Mouse (Mus musculus): ENCODE results near the gene Cd86. TPM values are rescaled to one million over a fixed set of nuclear protein-coding genes. Genes with fewer than 3 reads are reported as not detected.

Gene Cd86
- polyA plus RNA-seq, 1 experiment from 2014 or later = 2.9 TPM

DNA sequence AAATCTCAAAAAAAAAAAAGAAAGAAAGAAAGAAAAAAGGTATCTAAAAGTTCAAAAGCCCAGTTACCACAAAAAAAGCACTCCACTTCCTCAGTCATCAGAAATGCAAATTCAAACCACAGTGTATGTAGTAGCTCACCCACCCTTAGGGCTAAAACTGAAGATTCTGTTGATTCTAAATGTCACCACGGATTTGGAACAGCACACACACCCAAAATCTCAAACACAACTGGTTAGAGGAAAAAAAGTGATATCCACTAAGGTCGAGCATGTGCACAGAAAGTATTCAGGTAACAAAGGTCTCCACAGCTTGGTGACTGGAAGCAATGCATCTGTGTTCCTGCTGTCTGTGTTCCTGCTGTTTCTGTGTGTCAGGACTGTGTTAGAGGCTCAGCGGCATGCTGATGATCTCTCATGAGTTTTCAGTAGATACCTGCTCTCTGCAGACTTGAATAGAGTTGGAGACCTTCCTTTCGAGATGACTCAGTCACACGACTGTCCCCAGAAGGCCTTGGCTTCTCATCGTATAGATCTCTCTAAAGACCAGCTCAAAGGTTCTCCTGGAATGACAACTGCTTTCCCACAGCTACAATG, 18.5 kb upstream of the Cd86 start:
- 73% methylated on average over 6 of the region's 6 CpGs for WGBS
- H3K4me2 ChIP-seq = no peak overlapping the region
- no peak overlapping the region for H3K4me3 ChIP-seq
- H3K9me3 ChIP-seq = no peaks in the 10 kb centered on the region
- no peak for ATAC-seq (ENCODE audit: insufficient number of reproducible peaks, low FRiP score, low TSS enrichment, low read depth)
- no peaks in the 10 kb centered on the region for H3K4me1 ChIP-seq
- H3K9ac ChIP-seq = no peak overlapping the region
- no peak overlapping the region for H3K27ac ChIP-seq
- H3K27me3 ChIP-seq = no peaks in the 10 kb centered on the region
- H3K36me3 ChIP-seq = no peaks in the 10 kb centered on the region

GRCm38 (mm10) chr16:36681829-36682228, 15.9 kb upstream of the Cd86 start:
- Histone ChIP-seq H3K4me1 (no peaks in the 10 kb centered on the region), H3K27ac (no peak overlapping the region), H3K9me3 (no peaks in the 10 kb centered on the region), H3K27me3 (no peaks in the 10 kb centered on the region), H3K4me2 (no peak overlapping the region), H3K9ac (no peak overlapping the region), H3K36me3 (no peaks in the 10 kb centered on the region), H3K4me3 (no peak overlapping the region)
- ATAC-seq (ENCODE audit: insufficient number of reproducible peaks, low FRiP score, low TSS enrichment, low read depth) = no peak
- 93% methylated on average over 3 of the region's 3 CpGs for WGBS

DNA sequence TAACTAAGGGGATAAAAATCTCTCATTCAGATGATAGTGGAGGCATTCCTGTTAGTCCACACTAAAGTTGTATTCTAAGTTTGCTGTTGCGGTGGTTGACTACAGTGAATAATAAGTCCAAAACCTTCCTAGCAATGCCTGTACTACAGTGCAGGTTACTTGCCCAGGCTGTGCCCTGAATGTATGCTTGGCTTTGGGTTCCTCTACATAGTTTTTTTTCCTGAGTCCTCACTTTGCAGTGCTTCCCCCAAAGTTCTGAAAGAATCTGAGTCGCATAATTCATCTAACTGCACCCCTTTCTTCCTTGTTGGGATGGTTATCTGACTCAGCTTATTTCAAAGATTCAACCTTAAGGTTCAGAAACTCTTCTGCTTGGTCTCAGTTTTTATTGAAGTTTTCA, 10.0 kb upstream of the Cd86 start:
- Histone ChIP-seq H3K4me2 (no peak overlapping the region), H3K36me3 (no peaks in the 10 kb centered on the region), H3K27ac (no peak overlapping the region), H3K4me1 (no peaks in the 10 kb centered on the region), H3K4me3 (no peak overlapping the region), H3K9ac (no peak overlapping the region), H3K9me3 (no peaks in the 10 kb centered on the region), H3K27me3 (no peaks in the 10 kb centered on the region)
- no peak for ATAC-seq (ENCODE audit: insufficient number of reproducible peaks, low FRiP score, low TSS enrichment, low read depth)
- WGBS = 92% methylated on average over 2 of the region's 2 CpGs

GRCm38 (mm10) chr16:36675304-36675703, 9.4 kb upstream of the Cd86 start:
- WGBS = 41% methylated on average over 2 of the region's 2 CpGs
- no peak overlapping the region for H3K9ac ChIP-seq
- no peaks in the 10 kb centered on the region for H3K27me3 ChIP-seq
- H3K4me1 ChIP-seq = no peaks in the 10 kb centered on the region
- H3K27ac ChIP-seq = no peak overlapping the region
- no peak overlapping the region for H3K4me2 ChIP-seq
- H3K36me3 ChIP-seq = no peaks in the 10 kb centered on the region
- H3K4me3 ChIP-seq = no peak overlapping the region
- no peak for ATAC-seq (ENCODE audit: insufficient number of reproducible peaks, low FRiP score, low TSS enrichment, low read depth)
- H3K9me3 ChIP-seq = no peaks in the 10 kb centered on the region

DNA sequence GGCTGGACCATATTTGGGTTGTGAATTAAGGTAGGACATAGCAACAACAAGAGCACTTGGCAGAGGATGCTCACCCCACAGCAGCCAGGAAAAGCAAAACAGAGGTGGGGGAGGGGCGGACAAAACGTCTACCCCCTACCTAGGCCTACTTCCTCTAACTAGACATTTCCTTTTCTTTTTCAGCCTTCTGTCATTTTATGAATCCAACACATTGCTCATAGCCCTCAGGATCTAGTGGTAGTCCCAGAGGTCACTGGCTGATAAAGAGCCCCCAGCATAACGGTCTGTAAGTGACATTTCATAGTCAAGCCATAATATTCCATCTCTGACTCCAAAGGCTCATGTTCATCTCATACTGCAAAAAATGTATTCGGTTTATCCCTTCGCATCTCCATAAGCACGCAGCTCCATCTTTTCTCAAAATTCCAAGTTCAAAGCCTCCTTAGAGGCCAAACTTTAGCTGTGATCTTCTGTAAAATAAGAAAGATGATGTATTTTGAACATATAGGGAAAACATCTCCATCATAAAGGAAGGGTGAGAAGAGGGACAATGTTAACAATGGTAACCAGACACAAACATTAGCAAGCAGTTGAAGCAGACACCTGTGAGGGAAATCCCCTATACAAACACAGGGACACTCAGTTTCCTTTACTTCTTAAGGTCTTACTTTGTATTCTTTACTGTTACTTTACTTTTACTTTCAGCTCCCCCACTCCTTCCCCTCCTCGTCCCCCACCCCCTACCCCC, 8.8 kb upstream of the Cd86 start:
- Histone ChIP-seq H3K4me2 (no peak overlapping the region), H3K27ac (no peak overlapping the region), H3K9me3 (no peaks in the 10 kb centered on the region), H3K9ac (no peak overlapping the region), H3K27me3 (no peaks in the 10 kb centered on the region), H3K4me1 (no peaks in the 10 kb centered on the region), H3K36me3 (no peaks in the 10 kb centered on the region), H3K4me3 (no peak overlapping the region)
- 68% methylated on average over 7 of the region's 7 CpGs for WGBS
- ATAC-seq (ENCODE audit: insufficient number of reproducible peaks, low FRiP score, low TSS enrichment, low read depth) = no peak

GRCm38 (mm10) chr16:36673196-36673595, 7.3 kb upstream of the Cd86 start:
- ATAC-seq (ENCODE audit: insufficient number of reproducible peaks, low FRiP score, low TSS enrichment, low read depth) = no peak
- no peak overlapping the region for H3K27ac ChIP-seq
- H3K4me3 ChIP-seq = no peak overlapping the region
- H3K9ac ChIP-seq = no peak overlapping the region
- WGBS = 76% methylated on average over 4 of the region's 4 CpGs
- H3K4me2 ChIP-seq = no peak overlapping the region
- H3K4me1 ChIP-seq = no peaks in the 10 kb centered on the region
- no peaks in the 10 kb centered on the region for H3K27me3 ChIP-seq
- H3K9me3 ChIP-seq = no peaks in the 10 kb centered on the region
- H3K36me3 ChIP-seq = no peaks in the 10 kb centered on the region

- WGBS = 75% methylated on average over 3 of the region's 3 CpGs
Measured at GRCm38 (mm10) chr16:36670590-36670989, 4.7 kb upstream of the Cd86 start.

GRCm38 (mm10) chr16:36666448-36667017, 652 bp upstream of the Cd86 start:
- no peaks in the 10 kb centered on the region for H3K9me3 ChIP-seq
- H3K4me3 ChIP-seq = no peak overlapping the region
- no peak overlapping the region for H3K27ac ChIP-seq
- H3K27me3 ChIP-seq = no peaks in the 10 kb centered on the region
- no peak for ATAC-seq (ENCODE audit: insufficient number of reproducible peaks, low FRiP score, low TSS enrichment, low read depth)
- no peak overlapping the region for H3K9ac ChIP-seq
- no peaks in the 10 kb centered on the region for H3K4me1 ChIP-seq
- no peaks in the 10 kb centered on the region for H3K36me3 ChIP-seq
- 90% methylated on average over 10 of the region's 10 CpGs for WGBS
- no peak overlapping the region for H3K4me2 ChIP-seq

More at GRCm38 (mm10) chr16:36670590-36670989, 4.7 kb upstream of the Cd86 start:
- Histone ChIP-seq H3K36me3 (no peaks in the 10 kb centered on the region), H3K27ac (no peak overlapping the region), H3K9me3 (no peaks in the 10 kb centered on the region), H3K27me3 (no peaks in the 10 kb centered on the region), H3K4me1 (no peaks in the 10 kb centered on the region), H3K4me2 (no peak overlapping the region), H3K4me3 (no peak overlapping the region), H3K9ac (no peak overlapping the region)
- no peak for ATAC-seq (ENCODE audit: insufficient number of reproducible peaks, low FRiP score, low TSS enrichment, low read depth)

DNA sequence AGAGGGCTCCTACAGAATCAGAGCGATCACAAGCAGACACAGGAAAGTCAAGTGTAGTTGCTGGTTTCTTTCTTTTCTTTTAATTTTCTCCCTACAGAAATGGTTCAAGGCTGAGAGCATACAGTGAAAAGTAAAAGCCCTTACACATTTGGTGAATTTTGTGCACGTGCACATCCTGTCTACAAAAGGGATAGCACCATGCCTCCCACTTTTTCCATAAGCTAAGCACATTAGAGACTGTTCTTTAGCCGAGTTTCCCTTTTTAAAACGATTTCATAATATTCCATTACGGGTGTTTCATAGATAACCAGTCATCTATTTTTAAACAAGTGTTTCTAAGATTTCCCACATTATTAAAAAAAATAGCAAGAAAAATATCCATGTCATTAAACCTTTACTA, 2.4 kb downstream of the Cd86 start:
- H3K4me3 ChIP-seq = no peak overlapping the region
- no peaks in the 10 kb centered on the region for H3K9me3 ChIP-seq
- WGBS = 80% methylated on average over 5 of the region's 5 CpGs
- ATAC-seq (ENCODE audit: insufficient number of reproducible peaks, low FRiP score, low TSS enrichment, low read depth) = no peak
- H3K4me2 ChIP-seq = no peak overlapping the region
- H3K27me3 ChIP-seq = no peaks in the 10 kb centered on the region
- H3K36me3 ChIP-seq = no peaks in the 10 kb centered on the region
- H3K9ac ChIP-seq = no peak overlapping the region
- no peaks in the 10 kb centered on the region for H3K4me1 ChIP-seq
- no peak overlapping the region for H3K27ac ChIP-seq

DNA sequence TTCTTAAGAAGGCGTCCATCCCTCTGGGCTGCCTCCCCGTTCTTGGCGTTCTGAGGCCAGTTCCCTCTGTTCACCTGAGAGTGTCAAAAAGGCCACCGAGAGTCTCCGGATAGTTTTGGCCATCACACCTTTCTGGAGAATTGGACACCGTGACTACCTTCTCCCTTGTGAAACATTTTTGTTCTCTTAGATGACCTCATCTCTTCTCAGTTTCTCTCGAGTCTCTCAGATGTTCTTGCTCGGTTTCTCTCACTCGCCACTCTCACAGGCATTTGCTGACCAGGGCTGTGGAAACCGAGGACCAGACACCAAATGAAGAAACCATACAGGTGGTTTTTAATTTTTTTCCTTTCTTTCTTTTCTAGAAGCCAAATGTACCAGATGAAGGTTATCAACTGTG, 4.6 kb downstream of the Cd86 start:
- Histone ChIP-seq H3K9ac (no peak overlapping the region), H3K27me3 (no peaks in the 10 kb centered on the region), H3K4me1 (no peaks in the 10 kb centered on the region), H3K4me3 (no peak overlapping the region), H3K4me2 (no peak overlapping the region), H3K27ac (no peak overlapping the region), H3K36me3 (no peaks in the 10 kb centered on the region), H3K9me3 (no peaks in the 10 kb centered on the region)
- WGBS = 81% methylated on average over 10 of the region's 10 CpGs
- no peak for ATAC-seq (ENCODE audit: insufficient number of reproducible peaks, low FRiP score, low TSS enrichment, low read depth)

- no peak overlapping the region for H3K9ac ChIP-seq
- H3K36me3 ChIP-seq = no peaks in the 10 kb centered on the region
- H3K9me3 ChIP-seq = no peaks in the 10 kb centered on the region
- no peaks in the 10 kb centered on the region for H3K27me3 ChIP-seq
- H3K4me3 ChIP-seq = no peak overlapping the region
- no peaks in the 10 kb centered on the region for H3K4me1 ChIP-seq
- no peak overlapping the region for H3K27ac ChIP-seq
- no peak for ATAC-seq (ENCODE audit: insufficient number of reproducible peaks, low FRiP score, low TSS enrichment, low read depth)
- H3K4me2 ChIP-seq = no peak overlapping the region
- WGBS = 65% methylated on average over 4 of the region's 4 CpGs
Measured at GRCm38 (mm10) chr16:36655910-36656309, 10.0 kb downstream of the Cd86 start.

DNA sequence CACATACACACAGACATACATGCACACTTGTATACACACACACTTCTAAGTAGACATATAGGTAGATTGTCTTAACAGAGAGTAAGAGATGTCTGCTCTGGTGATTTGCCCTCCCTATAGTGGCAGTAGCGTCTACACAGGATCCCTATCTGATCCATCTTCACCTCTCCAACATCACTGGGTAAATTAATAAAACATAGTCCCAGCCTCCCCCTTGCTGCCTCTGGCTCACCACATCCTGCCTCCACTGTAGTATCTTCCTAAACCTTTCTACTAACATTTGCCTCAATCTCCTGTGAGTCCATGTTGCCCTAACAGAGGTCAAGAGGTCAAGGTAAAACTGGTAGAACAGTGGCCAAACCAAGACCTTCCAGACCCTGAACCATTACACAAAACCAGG, 10.7 kb downstream of the Cd86 start:
- Histone ChIP-seq H3K4me1 (no peaks in the 10 kb centered on the region), H3K36me3 (no peaks in the 10 kb centered on the region), H3K27me3 (no peaks in the 10 kb centered on the region), H3K9me3 (no peaks in the 10 kb centered on the region), H3K4me2 (no peak overlapping the region), H3K27ac (no peak overlapping the region), H3K9ac (no peak overlapping the region), H3K4me3 (no peak overlapping the region)
- WGBS = 95% methylated on average over 1 of the region's 1 CpGs
- ATAC-seq (ENCODE audit: insufficient number of reproducible peaks, low FRiP score, low TSS enrichment, low read depth) = no peak

All from limb, embryonic 15.5 days (tissue).